Mouse (Mus musculus) intestine, embryonic 16.5 days (tissue): ENCODE results near the gene Tent5b. TPM values are rescaled to one million over a fixed set of nuclear protein-coding genes. Genes with fewer than 3 reads are reported as not detected.
A peak's percentile ranks its signal among the peaks of the same experiment; 100 is the strongest.

Experiments used
- ATAC-seq: fragments of 200-750 bp; cut with Nextera tagmentation; 2 replicates; pipeline ENCODE4 v1.8.0; 2017; ENCODE audit warnings: moderate TSS enrichment, moderate library complexity
- H3K27ac ChIP-seq: fragments of 300-500 bp; sonication (generic); 2 replicates; pipeline ENCODE4 v1.5.1; 2014; ENCODE audit warnings: mild to moderate bottlenecking, low read length
- H3K27me3 ChIP-seq: fragments of 300-500 bp; sonication (generic); replicated peaks from 2 replicates; pipeline ENCODE4 v1.6.1; 2014; ENCODE audit warnings: low read length, control low read depth, mixed read lengths; ENCODE audit not compliant: control insufficient read depth, insufficient read depth
- H3K36me3 ChIP-seq: fragments of 300-500 bp; sonication (generic); 2 replicates; pipeline ENCODE4 v1.6.1; 2014; ENCODE audit warnings: low read length, control low read depth; ENCODE audit not compliant: control insufficient read depth, insufficient read depth
- H3K4me1 ChIP-seq: fragments of 300-500 bp; sonication (generic); 2 replicates; pipeline ENCODE4 v1.6.1; 2014; ENCODE audit warnings: low read length, control low read depth, mixed read lengths; ENCODE audit not compliant: control insufficient read depth, insufficient read depth
- H3K4me2 ChIP-seq: fragments of 300-500 bp; sonication (generic); 2 replicates; pipeline ENCODE4 v1.6.1; 2014; ENCODE audit warnings: low read depth, low read length, control low read depth
- H3K4me3 ChIP-seq: fragments of 300-500 bp; sonication (generic); 2 replicates; pipeline ENCODE4 v1.5.1; 2014; ENCODE audit warnings: mild to moderate bottlenecking, low read length
- H3K9ac ChIP-seq: fragments of 300-500 bp; sonication (generic); 2 replicates; pipeline ENCODE4 v1.6.1; 2014; ENCODE audit warnings: low read depth, low read length
- H3K9me3 ChIP-seq: fragments of 300-500 bp; sonication (generic); 2 replicates; pipeline ENCODE4 v1.6.1; 2016; ENCODE audit warnings: low read length, control low read depth; ENCODE audit not compliant: control insufficient read depth
- WGBS: fragments of 180-500 bp; shearing (Covaris S2); extraction: QIAGEN DNeasy Blood & Tissue Kit; methylation state at CpG from one replicate; pipeline ENCODE4 v1.1.7; 2014; 5-methylcytosine and 5-hydroxymethylcytosine counted together
- polyA plus RNA-seq: library from polyadenylated mRNA; unstranded; fragments of >200 nt; fragmentation: Nextera tagmentation; extraction: Ambion mirVana; gene quantifications from 2 replicates; pipeline ENCODE4 v1.2.1, GENCODE M21; 2015

Tent5b gene
- polyA plus RNA-seq, 1 experiment from 2014 or later: 0.66 TPM

GRCm38 (mm10) chr4:133447366-133447765 lies 32.6 kb upstream of the Tent5b start:
- peaks cover 12% of the 10 kb centered on the region for H3K4me1 ChIP-seq
- H3K27ac ChIP-seq: no peak overlapping the region
- no peaks in the 10 kb centered on the region for H3K36me3 ChIP-seq
- H3K9me3 ChIP-seq: no peaks in the 10 kb centered on the region
- H3K9ac ChIP-seq: no peak overlapping the region
- no peaks in the 10 kb centered on the region for H3K27me3 ChIP-seq
- no peak overlapping the region for H3K4me2 ChIP-seq
- no peak for ATAC-seq
- WGBS: 56% methylated on average over 5 of the region's 5 CpGs
- no peak overlapping the region for H3K4me3 ChIP-seq

- Histone ChIP-seq H3K27ac (peak overlapping the region; percentile 19), H3K4me1 (peaks cover 12% of the 10 kb centered on the region), H3K9ac (no peak overlapping the region), H3K4me2 (no peak overlapping the region), H3K27me3 (no peaks in the 10 kb centered on the region), H3K4me3 (no peak overlapping the region), H3K36me3 (no peaks in the 10 kb centered on the region), H3K9me3 (no peaks in the 10 kb centered on the region)
- ATAC-seq: no peak
- 81% methylated on average over 11 of the region's 11 CpGs for WGBS
Measured at GRCm38 (mm10) chr4:133447967-133448366, 32.0 kb upstream of the Tent5b start.

- Histone ChIP-seq H3K9me3 (no peaks in the 10 kb centered on the region), H3K4me3 (no peak overlapping the region), H3K4me2 (no peak overlapping the region), H3K36me3 (no peaks in the 10 kb centered on the region), H3K4me1 (peaks cover 12% of the 10 kb centered on the region), H3K9ac (no peak overlapping the region), H3K27ac (peak overlapping the region; percentile 50), H3K27me3 (no peaks in the 10 kb centered on the region)
- 49% methylated on average over 8 of the region's 8 CpGs for WGBS
- peak; percentile 54 for ATAC-seq
Measured at GRCm38 (mm10) chr4:133448708-133449388, 31.1 kb upstream of the Tent5b start.

GRCm38 (mm10) chr4:133449726-133450125 lies 30.2 kb upstream of the Tent5b start:
- Histone ChIP-seq H3K27me3 (no peaks in the 10 kb centered on the region), H3K36me3 (no peaks in the 10 kb centered on the region), H3K4me2 (0 out of 2 replicates have a peak overlapping the region, but pooled peaks have one; percentile 4), H3K9me3 (no peaks in the 10 kb centered on the region), H3K4me1 (peaks cover 12% of the 10 kb centered on the region), H3K9ac (no peak overlapping the region), H3K4me3 (no peak overlapping the region), H3K27ac (no peak overlapping the region)
- ATAC-seq: no peak
- WGBS: 16% methylated on average over 13 of the region's 13 CpGs

- 7% methylated on average over 10 of the region's 10 CpGs for WGBS
- H3K9ac ChIP-seq: no peak overlapping the region
- peaks cover 12% of the 10 kb centered on the region for H3K4me1 ChIP-seq
- no peaks in the 10 kb centered on the region for H3K36me3 ChIP-seq
- H3K4me2 ChIP-seq: no peak overlapping the region
- no peak for ATAC-seq
- H3K27me3 ChIP-seq: no peaks in the 10 kb centered on the region
- no peak overlapping the region for H3K4me3 ChIP-seq
- H3K9me3 ChIP-seq: no peaks in the 10 kb centered on the region
- no peak overlapping the region for H3K27ac ChIP-seq
Measured at GRCm38 (mm10) chr4:133451536-133451935, 28.4 kb upstream of the Tent5b start.

GRCm38 (mm10) chr4:133452433-133452832 lies 27.5 kb upstream of the Tent5b start:
- no peaks in the 10 kb centered on the region for H3K36me3 ChIP-seq
- no peak overlapping the region for H3K4me3 ChIP-seq
- no peak overlapping the region for H3K27ac ChIP-seq
- no peak overlapping the region for H3K9ac ChIP-seq
- peaks cover 12% of the 10 kb centered on the region for H3K4me1 ChIP-seq
- H3K27me3 ChIP-seq: no peaks in the 10 kb centered on the region
- no peak overlapping the region for H3K4me2 ChIP-seq
- no peaks in the 10 kb centered on the region for H3K9me3 ChIP-seq
- ATAC-seq: no peak
- 75% methylated on average over 7 of the region's 7 CpGs for WGBS

DNA sequence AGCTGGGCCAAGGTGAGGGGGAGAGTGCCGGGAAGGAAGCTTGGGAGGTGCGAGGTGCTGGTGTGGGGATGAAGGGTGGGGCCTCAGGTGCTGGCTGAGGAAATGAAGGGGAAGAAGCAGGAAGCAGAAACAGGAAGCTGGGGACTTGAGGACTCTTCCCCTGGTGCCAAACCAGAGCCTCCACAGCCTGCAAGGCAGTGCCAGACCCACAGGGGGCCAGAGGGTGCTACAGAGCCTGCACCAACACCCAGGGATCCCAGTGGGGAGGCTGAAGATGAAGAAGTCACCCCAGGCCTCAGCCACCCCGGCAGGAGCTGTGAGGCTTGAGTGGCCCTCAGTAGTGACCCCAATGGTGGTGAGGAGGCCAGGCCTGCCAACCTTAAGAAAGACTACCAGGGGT lies 21.9 kb upstream of the Tent5b start:
- Histone ChIP-seq H3K27ac (no peak overlapping the region), H3K9ac (0 out of 2 replicates have a peak overlapping the region, but pooled peaks have one; percentile 14)
- 70% methylated on average over 3 of the region's 3 CpGs for WGBS

DNA sequence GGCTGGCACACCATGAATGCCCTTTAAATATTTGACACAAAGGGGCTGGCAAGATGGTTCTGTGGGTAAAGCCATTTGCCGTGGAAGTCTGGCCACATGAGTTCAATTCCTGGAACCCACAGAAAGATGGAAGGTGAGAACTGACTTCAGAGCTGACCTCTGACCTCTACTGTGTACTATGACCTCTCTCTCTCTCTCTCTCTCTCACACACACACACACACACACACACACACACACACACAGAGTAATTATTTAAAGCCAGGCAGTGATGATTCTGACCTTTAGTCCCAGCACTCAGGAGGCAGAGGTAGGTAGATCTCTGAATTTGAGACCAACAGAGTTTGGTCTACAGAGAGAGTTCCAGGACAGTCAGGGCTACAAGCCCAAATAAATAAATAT lies 19.9 kb upstream of the Tent5b start:
- Histone ChIP-seq H3K9ac (no peak overlapping the region), H3K4me1 (peaks cover 6% of the 10 kb centered on the region), H3K4me2 (no peak overlapping the region), H3K36me3 (no peaks in the 10 kb centered on the region), H3K9me3 (no peaks in the 10 kb centered on the region), H3K27ac (no peak overlapping the region), H3K4me3 (no peak overlapping the region), H3K27me3 (no peaks in the 10 kb centered on the region)
- WGBS: 90% methylated on average over 1 of the region's 1 CpGs
- no peak for ATAC-seq

More for the DNA sequence above, 21.9 kb upstream of the Tent5b start:
- Histone ChIP-seq H3K4me1 (peaks cover 2% of the 10 kb centered on the region), H3K9me3 (no peaks in the 10 kb centered on the region), H3K4me2 (no peak overlapping the region), H3K4me3 (no peak overlapping the region), H3K36me3 (no peaks in the 10 kb centered on the region), H3K27me3 (no peaks in the 10 kb centered on the region)
- no peak for ATAC-seq

DNA sequence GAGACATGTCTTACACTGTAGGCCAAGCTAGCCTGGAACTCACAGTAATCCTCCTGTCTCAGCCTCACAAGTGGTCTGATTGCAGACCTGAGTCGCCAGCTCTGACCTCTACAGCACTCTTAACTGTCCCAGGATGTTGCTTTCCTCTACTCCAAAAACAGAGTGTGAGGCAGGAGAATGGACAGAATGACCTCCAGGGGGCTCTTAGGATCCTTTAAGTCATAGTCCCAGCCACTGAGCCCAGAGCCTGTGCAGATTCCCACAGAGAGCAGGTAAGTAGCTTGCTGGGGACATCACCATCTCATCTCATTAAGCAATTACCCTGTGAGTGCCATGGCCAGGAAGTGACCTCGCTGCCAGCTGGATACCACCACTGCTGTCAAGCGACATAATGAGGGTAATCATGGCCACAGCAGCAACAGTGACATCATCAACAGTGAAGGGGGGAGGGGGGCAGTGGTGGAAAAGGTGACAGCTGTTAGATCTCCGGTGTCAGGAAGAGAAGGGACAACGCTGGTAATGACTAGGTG lies 19.1 kb upstream of the Tent5b start:
- Histone ChIP-seq H3K4me1 (peaks cover 6% of the 10 kb centered on the region), H3K27ac (no peak overlapping the region), H3K4me3 (no peak overlapping the region), H3K36me3 (no peaks in the 10 kb centered on the region), H3K9ac (no peak overlapping the region), H3K27me3 (no peaks in the 10 kb centered on the region), H3K9me3 (no peaks in the 10 kb centered on the region), H3K4me2 (no peak overlapping the region)
- 51% methylated on average over 5 of the region's 5 CpGs for WGBS
- ATAC-seq: peak; percentile 24; the same call in 1 of the 2 replicates
